Mouse (Mus musculus) left cerebral cortex, adult 9 months (tissue): ENCODE measurements around the gene Pabpn1.

ENCODE experiments used
- DNase-seq, 2 experiments: peaks; one replicate each; pipeline ENCODE4 v3.0.0; 2022; ENCODE audit warnings: low spot score in 2 of 2

Gene Pabpn1

DNA sequence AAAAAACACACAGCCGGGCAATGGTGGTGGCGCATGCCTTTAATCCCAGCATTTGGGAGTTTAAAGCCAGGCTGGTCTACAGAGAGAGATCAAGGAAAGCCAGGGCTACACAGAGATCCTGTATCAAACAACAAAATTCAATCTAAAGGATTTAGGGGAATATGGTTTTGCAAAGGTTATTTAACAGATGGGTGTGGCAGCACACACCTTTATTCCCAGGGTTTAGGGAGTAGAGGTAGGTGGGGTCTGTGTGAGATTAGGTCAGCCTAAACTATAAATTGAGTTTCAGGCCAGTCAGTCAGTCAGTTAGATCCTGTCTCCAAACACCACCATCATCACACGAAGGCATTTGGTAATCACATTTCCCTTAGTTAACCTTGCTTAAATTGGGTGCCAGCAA lies at the start of gene Pabpn1:
Gene Pabpn1, plus strand, starts transcription at position 301 of the 400 bp plus-strand sequence.
- no peak for DNase-seq

DNA sequence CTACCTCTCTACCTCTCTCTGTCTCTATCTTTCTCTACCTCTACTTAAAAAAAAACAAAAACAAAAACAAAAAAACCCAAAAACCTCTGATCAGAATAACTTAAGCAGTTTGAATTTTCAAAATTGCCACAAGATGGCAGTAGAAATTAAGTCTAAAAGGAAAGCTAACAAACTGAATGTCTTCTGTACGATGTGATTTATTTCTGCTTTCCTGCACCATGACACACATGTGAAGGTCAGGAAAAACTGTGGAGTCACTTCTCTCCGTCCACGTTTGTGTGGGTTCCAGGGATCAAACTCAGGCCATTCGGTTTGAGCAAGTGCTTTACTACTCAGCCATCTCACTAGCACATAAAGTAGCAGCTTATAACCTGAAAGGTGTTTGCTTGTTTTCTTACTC lies 48.8 kb upstream of the Pabpn1 start:
- peak in 1 of 2 experiments; percentile 7 for DNase-seq

GRCm38 (mm10) chr14:54855726-54856125 lies 36.6 kb upstream of the Pabpn1 start:
- DNase-seq, result no peak

DNA sequence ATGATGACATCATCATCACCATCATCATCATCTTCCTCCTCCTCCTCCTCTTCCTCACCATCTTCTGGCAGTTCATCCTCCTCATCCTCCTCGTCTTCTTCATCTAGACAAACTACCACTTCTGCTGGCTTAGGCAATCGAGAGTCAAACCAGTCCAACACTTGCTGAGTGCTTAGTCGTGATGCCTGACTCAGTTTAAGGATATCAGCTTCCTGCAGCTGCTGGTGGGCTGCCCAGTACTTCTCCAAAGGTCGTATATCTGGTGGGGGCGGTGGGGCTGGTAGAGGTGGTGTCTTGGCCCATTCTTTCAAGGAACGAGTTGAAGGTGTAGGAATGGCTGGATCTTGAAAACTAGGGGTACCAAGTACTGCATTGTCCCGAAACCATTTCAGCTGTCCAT lies 35.6 kb upstream of the Pabpn1 start:
- DNase-seq, result no peak

DNA sequence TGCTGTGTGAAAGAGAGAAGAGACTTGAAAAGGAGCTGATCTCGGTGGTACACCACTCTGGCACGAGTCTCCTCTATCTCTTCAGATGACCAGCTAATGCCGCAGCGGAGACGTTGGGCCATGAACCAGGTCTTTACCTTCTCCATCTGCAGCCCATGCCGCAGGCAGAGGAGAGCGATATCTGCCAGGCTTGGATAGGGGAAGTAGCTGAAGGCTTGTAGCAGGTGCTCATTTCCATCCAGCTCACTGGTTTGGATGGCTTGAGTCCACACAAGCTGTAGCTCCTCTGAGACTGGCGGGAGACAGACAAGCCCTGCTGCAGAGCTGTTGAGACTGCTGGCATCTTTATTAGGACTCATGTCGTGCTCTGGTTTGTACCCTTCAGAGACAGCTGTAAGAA lies 34.4 kb upstream of the Pabpn1 start:
- DNase-seq, result no peak

- peak in 1 of 2 experiments; percentile 76 for DNase-seq
These were observed 31.8 kb upstream of the Pabpn1 start for GRCm38 (mm10) chr14:54860511-54860910.

DNA sequence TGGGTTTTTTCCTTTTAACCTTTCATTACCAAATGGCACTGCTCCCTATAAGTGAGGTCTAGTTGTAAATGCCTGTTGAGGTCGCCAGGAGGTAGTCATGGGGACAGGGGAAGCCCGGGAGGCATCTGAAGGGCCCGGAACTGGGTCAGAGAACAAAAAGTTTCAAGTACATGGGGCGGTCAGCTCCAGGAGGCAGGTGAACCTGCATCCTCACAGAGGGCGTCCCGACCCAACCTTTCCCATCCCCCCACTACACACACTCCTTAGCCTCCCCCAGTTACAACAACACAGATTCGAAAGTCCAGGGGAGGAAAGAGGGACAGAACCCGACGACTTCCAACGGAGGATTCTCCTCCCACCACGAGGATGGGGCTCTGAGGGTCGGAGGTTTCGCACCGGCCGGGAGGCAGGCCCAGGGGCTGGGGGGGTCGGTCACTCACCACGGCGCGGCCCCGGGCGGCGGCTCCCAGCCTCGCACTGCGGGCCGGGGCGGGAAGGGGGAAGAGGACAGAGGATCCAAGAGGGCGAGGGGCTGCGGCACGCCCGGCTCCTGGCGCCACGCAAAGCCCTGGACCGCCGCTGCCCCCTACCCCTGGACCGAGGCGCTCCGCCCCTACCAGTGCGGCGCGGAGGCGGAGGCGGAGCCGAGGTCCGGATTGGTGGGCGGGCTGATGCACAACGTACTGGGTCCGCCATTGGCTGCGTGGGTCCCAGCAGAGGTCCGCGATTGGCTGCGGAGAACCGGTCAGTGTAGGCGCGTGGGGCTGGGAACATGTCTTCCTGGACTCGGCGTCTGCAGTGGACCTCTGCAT lies 28.6 kb upstream of the Pabpn1 start:
- peak; percentile 70 to 93 for DNase-seq

DNA sequence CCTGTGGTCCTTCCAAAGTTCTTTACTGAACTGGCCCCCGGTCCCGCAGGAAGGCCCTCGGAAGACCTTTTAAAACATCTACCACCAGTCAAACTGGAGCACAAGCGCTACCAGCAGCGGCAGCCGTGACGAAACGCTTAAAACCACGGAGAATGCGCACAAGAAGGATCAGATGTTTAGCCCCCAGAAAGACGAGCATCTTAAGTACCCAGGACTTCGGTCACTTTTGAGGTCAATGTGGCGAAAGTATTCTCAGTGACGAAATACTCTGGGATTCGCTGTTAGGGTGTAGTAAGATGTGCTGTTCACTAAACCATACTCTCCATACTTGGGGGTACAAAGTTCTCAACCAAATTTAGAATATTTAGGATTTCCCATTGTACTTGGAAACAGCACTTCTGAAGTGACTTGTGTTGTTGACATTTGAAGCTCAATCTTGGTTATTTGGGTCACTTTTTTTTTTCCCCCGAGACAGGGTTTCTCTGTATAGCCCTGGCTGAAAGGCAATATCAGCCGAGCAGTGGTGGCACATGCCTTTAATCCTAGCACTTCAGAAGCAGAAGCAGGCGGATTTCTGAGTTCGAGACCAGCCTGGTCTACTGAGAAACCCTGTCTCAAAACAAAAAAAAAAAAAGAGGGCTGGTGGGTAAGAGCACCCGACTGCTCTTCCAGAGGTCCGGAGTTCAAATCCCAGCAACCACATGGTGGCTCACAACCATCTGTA lies 27.8 kb upstream of the Pabpn1 start:
- no peak for DNase-seq

GRCm38 (mm10) chr14:54865626-54866025 lies 26.7 kb upstream of the Pabpn1 start:
- DNase-seq, result no peak

GRCm38 (mm10) chr14:54866268-54866667 lies 26.0 kb upstream of the Pabpn1 start:
- DNase-seq, result no peak

DNA sequence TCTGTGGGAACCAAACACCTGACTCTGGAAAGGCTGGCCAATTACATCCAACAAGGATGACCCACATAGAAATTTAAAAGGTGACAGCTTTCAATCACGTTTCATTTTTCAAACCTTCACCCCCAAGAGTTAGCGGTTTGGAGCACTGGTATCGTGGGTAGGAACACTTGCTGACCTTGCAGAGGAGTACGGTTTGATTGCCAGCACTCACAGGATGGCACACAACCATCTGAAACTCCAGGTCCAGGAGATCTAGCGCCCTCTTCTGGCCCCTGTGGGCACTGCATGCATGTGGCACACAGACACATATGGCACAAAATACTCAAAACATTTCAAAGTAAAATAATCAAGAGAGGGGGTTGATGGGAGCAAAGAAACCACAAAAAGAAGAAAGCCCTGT lies 25.4 kb upstream of the Pabpn1 start:
- DNase-seq, result no peak

DNA sequence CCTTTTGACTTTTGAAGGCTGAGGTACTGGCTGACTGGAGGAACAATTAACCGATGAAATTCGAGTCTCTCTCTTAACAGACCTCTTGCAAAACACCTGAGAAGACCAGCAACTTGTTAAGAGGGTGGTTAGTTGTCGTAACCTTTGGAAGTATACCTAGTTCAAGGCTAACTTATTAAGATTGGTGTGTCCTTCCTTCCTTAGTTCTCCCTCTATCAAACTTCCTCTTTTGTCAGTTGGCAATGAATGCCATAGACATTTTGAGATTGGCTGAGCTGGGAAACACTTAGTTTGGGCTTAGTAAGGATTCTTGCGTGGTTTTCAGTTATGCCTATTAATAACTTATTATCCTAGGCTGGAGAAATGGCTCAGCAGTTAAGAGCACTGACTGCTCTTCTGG lies 24.3 kb upstream of the Pabpn1 start:
- DNase-seq, result no peak

- DNase-seq, result no peak
These were observed 21.4 kb upstream of the Pabpn1 start, which contains the start of gene Homez for GRCm38 (mm10) chr14:54870861-54871260. TSS of gene Homez (minus strand) at chr14:54870961.

- DNase-seq, result no peak
These were observed 18.1 kb upstream of the Pabpn1 start for GRCm38 (mm10) chr14:54874165-54874564.

GRCm38 (mm10) chr14:54875844-54876538 lies 16.3 kb upstream of the Pabpn1 start:
- DNase-seq, result no peak

DNA sequence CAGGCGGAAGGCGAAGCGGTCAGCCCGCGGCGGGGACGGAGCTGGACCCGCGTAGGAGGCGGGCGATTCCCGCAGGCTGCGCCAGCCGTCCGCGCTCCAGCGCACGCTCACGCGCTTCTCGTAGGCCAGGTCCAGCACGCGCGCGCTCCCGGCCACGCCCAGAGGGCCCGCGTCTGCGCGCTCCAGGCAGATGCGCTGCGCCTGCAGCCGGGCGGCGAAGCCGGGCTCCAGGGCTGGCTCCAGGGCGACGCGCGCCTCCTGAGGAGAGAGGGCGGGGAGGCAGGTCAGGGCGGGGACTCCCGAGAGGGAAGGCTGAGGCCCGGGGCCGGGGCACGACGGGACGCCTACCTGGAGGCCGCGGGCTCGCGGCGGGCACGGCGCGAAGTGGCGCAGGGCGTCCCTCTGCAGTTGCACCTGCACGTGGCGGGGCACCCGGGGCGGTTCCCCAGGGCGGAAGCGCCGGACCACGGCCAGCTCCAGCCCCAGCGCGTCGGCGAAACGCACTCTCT lies 15.7 kb upstream of the Pabpn1 start:
- peak; percentile 83 to 88 for DNase-seq

GRCm38 (mm10) chr14:54877048-54877715 lies 15.1 kb upstream of the Pabpn1 start, which contains the start of gene Ppp1r3e:
TSS of gene Ppp1r3e (minus strand) at chr14:54877550.
- peak in 1 of 2 experiments; percentile 53 for DNase-seq

DNA sequence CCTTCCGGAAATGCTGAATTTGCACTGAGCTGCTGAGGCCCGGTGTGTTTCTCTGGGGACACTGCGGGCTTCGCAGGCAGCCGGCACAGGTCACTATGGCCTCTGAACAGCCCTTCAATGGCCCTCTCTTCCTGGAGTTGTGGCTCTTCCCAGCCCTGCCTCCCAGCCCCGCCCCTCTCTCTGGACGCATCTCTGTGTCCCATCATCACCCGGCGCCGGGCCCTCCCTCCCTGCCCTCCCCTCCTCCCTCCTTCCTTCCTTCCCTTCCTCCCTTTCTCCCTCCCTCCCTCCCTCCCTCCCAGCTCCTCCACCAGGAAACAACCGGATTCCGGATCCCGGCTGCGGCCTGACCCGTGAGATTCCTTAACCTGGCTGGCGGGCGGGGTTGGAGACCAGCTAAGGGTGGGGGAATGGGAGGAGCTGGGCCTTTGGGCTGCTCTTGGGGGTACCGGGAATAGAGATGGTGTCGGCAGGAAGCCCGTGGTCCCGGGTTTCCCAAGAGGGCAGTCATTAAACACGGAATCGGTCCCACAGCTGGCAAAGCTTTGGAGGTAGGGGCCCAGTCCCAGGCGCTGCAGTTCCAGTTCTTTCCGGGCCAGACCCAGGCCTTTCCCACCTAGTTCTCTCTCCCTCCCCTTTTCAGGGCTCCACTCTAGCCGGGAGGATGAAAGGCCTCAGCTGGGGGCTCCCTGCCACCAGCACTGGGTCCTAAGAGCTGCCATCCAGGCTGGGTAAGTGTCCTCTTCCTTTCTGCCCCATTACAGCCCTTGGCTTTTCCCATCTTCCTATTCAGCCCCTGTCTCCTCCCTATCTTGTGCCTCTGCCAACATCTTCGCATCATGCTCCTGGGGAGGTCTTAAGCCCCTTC lies 8.9 kb upstream of the Pabpn1 start, which contains the start of the genes Bcl2l2 and Gm20521:
Gene Bcl2l2, plus strand, starts transcription at position 224 of the 868 bp plus-strand sequence.
Gene Gm20521, plus strand, starts transcription at position 288 of the 868 bp plus-strand sequence.
- peak in 1 of 2 experiments; percentile 69 for DNase-seq

- DNase-seq, result no peak
These were observed 8.1 kb upstream of the Pabpn1 start for GRCm38 (mm10) chr14:54884022-54884712.

DNA sequence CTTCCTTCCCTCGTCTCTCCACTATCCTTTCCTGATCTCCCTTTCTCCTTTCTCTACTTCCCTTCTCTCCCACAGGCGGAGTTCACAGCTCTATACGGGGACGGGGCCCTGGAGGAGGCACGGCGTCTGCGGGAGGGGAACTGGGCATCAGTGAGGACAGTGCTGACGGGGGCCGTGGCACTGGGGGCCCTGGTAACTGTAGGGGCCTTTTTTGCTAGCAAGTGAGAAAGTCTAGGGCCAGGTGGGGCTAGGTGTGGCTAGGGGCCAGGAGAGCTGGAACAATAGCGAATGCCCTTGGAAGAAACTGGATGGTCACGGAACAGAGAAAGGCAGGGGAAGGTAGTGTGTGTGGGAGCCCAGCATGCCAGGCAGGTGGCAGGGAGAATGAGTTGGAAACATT lies 7.0 kb upstream of the Pabpn1 start:
- DNase-seq, result no peak
